Mouse (Mus musculus): ENCODE measurements at regions not wholly inside any gene's neighbourhood (a gene's known extent, or its start where the extent isn't known, plus 50 kb on each side); places are given as distances from the start of the nearest gene placed in this dataset.

DNA sequence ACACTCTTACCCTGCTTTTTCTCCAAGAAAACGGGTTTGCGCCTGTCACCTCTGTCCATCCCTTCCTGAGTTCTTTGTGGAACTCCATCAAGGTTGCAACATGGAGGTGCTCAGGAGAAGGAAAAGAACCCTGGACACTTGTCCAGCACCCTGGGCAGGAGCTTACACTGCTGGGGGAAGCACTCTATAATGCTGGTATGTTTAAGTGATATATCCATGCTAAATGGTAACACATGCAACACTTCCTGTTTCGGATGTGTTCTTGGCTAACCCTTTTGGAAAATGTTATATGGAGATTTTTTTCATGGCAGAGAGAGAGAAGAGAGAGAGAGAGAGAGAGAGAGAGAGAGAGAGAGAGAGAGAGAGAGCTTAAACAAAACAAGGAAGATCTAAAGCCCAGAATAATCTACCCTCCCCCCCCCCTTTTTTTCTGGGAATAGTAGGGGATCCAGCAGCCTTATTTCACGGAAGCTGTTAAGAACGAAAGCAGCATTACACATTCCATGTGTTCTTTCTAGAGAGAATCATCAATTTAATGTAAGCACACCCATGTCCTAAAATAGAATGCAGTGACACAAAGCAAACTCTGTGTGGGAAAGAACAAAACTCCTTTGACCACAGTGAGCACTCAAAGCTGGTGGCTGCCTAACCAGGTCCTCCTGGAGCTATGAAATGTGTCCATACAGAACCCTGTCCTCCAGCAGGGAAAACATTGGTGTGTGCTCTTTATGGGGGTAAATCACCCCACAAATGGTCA is 272.6 kb downstream of the Pten start:
- TF ChIP-seq CTCF (IDR thresholded peaks at IDR 0.05; ENCODE audit: extremely low read depth, insufficient read length, insufficient replicate concordance, low read depth, low read length): no peak
- no peak for TF ChIP-seq POLR2A (IDR thresholded peaks at IDR 0.05; ENCODE audit: low read depth, low read length)
